Mouse (Mus musculus): ENCODE data around the gene Chd6. TPM values are rescaled to one million over a fixed set of nuclear protein-coding genes. Genes with fewer than 3 reads are reported as not detected.

Chd6 gene
- total and polyA plus RNA-seq, 3 experiments = 10.8 to 19.7 (median 14.0) TPM

DNA sequence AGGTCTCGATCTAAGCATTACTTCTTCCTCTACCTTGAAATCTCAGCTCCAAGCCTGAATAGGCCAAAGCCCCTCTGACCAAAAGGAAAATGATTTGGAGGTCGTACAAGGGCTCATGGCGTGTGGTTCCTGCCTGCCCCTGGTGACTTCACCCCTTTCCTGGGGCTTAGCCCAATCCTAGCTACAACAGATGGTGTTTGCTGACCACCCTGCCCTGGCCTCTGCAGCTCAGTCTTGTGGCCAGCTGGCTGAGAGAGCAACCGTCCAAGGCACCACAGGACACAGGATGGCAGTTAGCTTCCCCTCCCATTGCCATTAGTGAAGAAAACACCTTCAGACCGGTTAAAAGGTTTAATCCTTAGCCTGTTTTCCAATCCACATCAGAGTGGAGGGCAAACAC lies 202.8 kb downstream of the Chd6 start:
- in situ Hi-C loops (cut with MboI; ENCODE audit: low pct_ligation_motif_present, low pct_unique_long_range_greater_than_20kb, low sequenced_read_pairs) = no loop called here
- Histone ChIP-seq H3K9ac (ENCODE audit: insufficient read depth, low read depth) (no peak overlapping the region), H3K36me3 (replicated peaks in 1 of 2; ENCODE audit: control insufficient read depth in 1 of 2, insufficient read depth in 1 of 2, low read length in 1 of 2) (no peaks in the 10 kb centered on the region), H3K27me3 (replicated peaks) (peaks cover 43% of the 10 kb centered on the region), H3K4me2 (ENCODE audit: insufficient read depth, low read depth, poor library complexity, severe bottlenecking) (no peak overlapping the region), H3K4me3 (replicated peaks in 1 of 3; ENCODE audit: low read depth in 2 of 3, low read length in 2 of 3, poor library complexity in 1 of 3) (no peak overlapping the region), H3K79me2 (replicated peaks; ENCODE audit: control insufficient read depth, extremely low read depth, insufficient read depth, poor library complexity, severe bottlenecking) (no peaks in the 10 kb centered on the region), H3K27ac (ENCODE audit: insufficient read depth, low read depth) (no peak overlapping the region), H3K9me3 (replicated peaks; ENCODE audit: low read length) (no peaks in the 10 kb centered on the region), H3K4me1 (ENCODE audit: control insufficient read depth in 1 of 2, insufficient read depth in 2 of 2) (peaks cover 0 to 5% of the 10 kb centered on the region in 2 experiments; a peak in 1 of 4 replicates)
- dilution Hi-C loops (cut with MboI; ENCODE audit: extremely low pct_ligation_motif_present, extremely low pct_unique_long_range_greater_than_20kb, low sequenced_read_pairs) = no loop called here
- no peak for DNase-seq (ENCODE audit: extremely low read depth)
- TF ChIP-seq ETS1 (conservative IDR thresholded peaks at IDR 0.05; ENCODE audit: low read depth, low read length) (no peak), USF2 (conservative IDR thresholded peaks at IDR 0.05; ENCODE audit: low read depth, low read length) (no peak), ZC3H11A (IDR thresholded peaks at IDR 0.05; ENCODE audit: low read depth, low read length) (no peak), MAZ (IDR thresholded peaks at IDR 0.05; ENCODE audit: low read depth, low read length) (no peak), POLR2A (IDR thresholded peaks at IDR 0.05; ENCODE audit: low read depth, low read length) (no peak), IRF4 (IDR thresholded peaks at IDR 0.05; ENCODE audit: low read depth, low read length) (no peak), HCFC1 (IDR thresholded peaks at IDR 0.05; ENCODE audit: low read depth, low read length) (no peak), MYC (IDR thresholded peaks at IDR 0.05; ENCODE audit: low read depth, low read length) (no peak), TBP (conservative IDR thresholded peaks at IDR 0.05; ENCODE audit: low read depth, low read length) (no peak), JUND (conservative IDR thresholded peaks at IDR 0.05; ENCODE audit: low read depth, low read length) (no peak)

GRCm38 (mm10) chr2:160905301-160905700 lies 203.6 kb downstream of the Chd6 start:
- H3K79me2 ChIP-seq (replicated peaks; ENCODE audit: control insufficient read depth, extremely low read depth, insufficient read depth, poor library complexity, severe bottlenecking) = no peaks in the 10 kb centered on the region
- in situ Hi-C loops (cut with MboI; ENCODE audit: low pct_ligation_motif_present, low pct_unique_long_range_greater_than_20kb, low sequenced_read_pairs) (no loop called here), dilution Hi-C loops (cut with MboI; ENCODE audit: extremely low pct_ligation_motif_present, extremely low pct_unique_long_range_greater_than_20kb, low sequenced_read_pairs) (no loop called here)

More at GRCm38 (mm10) chr2:160905301-160905700, 203.6 kb downstream of the Chd6 start:
- H3K4me3 ChIP-seq (replicated peaks in 1 of 3; ENCODE audit: low read depth in 2 of 3, low read length in 2 of 3, poor library complexity in 1 of 3) = no peak overlapping the region
- no peak overlapping the region for H3K27ac ChIP-seq (ENCODE audit: insufficient read depth, low read depth)
- H3K9ac ChIP-seq (ENCODE audit: insufficient read depth, low read depth) = no peak overlapping the region
- H3K27me3 ChIP-seq (replicated peaks) = peaks cover 48% of the 10 kb centered on the region
- no peak overlapping the region for H3K4me2 ChIP-seq (ENCODE audit: insufficient read depth, low read depth, poor library complexity, severe bottlenecking)
- H3K9me3 ChIP-seq (replicated peaks; ENCODE audit: low read length) = no peaks in the 10 kb centered on the region
- no peak for DNase-seq (ENCODE audit: extremely low read depth)
- no peaks in the 10 kb centered on the region for H3K36me3 ChIP-seq (replicated peaks in 1 of 2; ENCODE audit: control insufficient read depth in 1 of 2, insufficient read depth in 1 of 2, low read length in 1 of 2)
- H3K4me1 ChIP-seq (ENCODE audit: control insufficient read depth in 1 of 2, insufficient read depth in 2 of 2) = peaks cover 0 to 5% of the 10 kb centered on the region in 2 experiments; a peak in 1 of 4 replicates
- TF ChIP-seq SMC3 (IDR thresholded peaks at IDR 0.05; ENCODE audit: low read depth, low read length) = no peak
- TF ChIP-seq TBP (conservative IDR thresholded peaks at IDR 0.05; ENCODE audit: low read depth, low read length) = no peak
- no peak for TF ChIP-seq CTCF (conservative IDR thresholded peaks at IDR 0.05 in 1 of 2, IDR thresholded peaks at IDR 0.05 in 1 of 2; ENCODE audit: low read depth in 2 of 2, low read length in 2 of 2)
- no peak for TF ChIP-seq POLR2AphosphoS2 (IDR thresholded peaks at IDR 0.05; ENCODE audit: low read depth, low read length)
- TF ChIP-seq TCF12 (IDR thresholded peaks at IDR 0.05; ENCODE audit: low read depth, low read length) = no peak
- TF ChIP-seq ZMIZ1 (IDR thresholded peaks at IDR 0.05; ENCODE audit: low read depth, low read length) = no peak
- no peak for TF ChIP-seq BHLHE40 (IDR thresholded peaks at IDR 0.05; ENCODE audit: low read depth, low read length)
- no peak for TF ChIP-seq GABPA (IDR thresholded peaks at IDR 0.05; ENCODE audit: insufficient replicate concordance, low read depth, low read length)
- TF ChIP-seq SIN3A (IDR thresholded peaks at IDR 0.05; ENCODE audit: low read length) = no peak
- TF ChIP-seq MYC (IDR thresholded peaks at IDR 0.05; ENCODE audit: low read depth, low read length) = no peak
- no peak for TF ChIP-seq NELFE (IDR thresholded peaks at IDR 0.05; ENCODE audit: low read depth, low read length)
- no peak for TF ChIP-seq ZC3H11A (IDR thresholded peaks at IDR 0.05; ENCODE audit: low read depth, low read length)
- TF ChIP-seq ELF1 (IDR thresholded peaks at IDR 0.05; ENCODE audit: low read depth, low read length) = no peak
- no peak for TF ChIP-seq EP300 (IDR thresholded peaks at IDR 0.05; ENCODE audit: low read length)
- no peak for TF ChIP-seq MEF2A (IDR thresholded peaks at IDR 0.05; ENCODE audit: borderline replicate concordance, low read depth, low read length)
- TF ChIP-seq UBTF (IDR thresholded peaks at IDR 0.05; ENCODE audit: low read depth, low read length) = no peak
- no peak for TF ChIP-seq HCFC1 (IDR thresholded peaks at IDR 0.05; ENCODE audit: low read depth, low read length)
- TF ChIP-seq MXI1 (IDR thresholded peaks at IDR 0.05; ENCODE audit: low read depth, low read length) = no peak
